Mouse (Mus musculus) spleen, postnatal 14 days (tissue): ENCODE results near the gene Fam184a.

Experiments
- DNase-seq, 2 experiments: peaks; one replicate each; pipeline ENCODE4 v3.0.0; 2021 to 2022; ENCODE audit warnings: low spot score in 2 of 2

Fam184a gene

DNA sequence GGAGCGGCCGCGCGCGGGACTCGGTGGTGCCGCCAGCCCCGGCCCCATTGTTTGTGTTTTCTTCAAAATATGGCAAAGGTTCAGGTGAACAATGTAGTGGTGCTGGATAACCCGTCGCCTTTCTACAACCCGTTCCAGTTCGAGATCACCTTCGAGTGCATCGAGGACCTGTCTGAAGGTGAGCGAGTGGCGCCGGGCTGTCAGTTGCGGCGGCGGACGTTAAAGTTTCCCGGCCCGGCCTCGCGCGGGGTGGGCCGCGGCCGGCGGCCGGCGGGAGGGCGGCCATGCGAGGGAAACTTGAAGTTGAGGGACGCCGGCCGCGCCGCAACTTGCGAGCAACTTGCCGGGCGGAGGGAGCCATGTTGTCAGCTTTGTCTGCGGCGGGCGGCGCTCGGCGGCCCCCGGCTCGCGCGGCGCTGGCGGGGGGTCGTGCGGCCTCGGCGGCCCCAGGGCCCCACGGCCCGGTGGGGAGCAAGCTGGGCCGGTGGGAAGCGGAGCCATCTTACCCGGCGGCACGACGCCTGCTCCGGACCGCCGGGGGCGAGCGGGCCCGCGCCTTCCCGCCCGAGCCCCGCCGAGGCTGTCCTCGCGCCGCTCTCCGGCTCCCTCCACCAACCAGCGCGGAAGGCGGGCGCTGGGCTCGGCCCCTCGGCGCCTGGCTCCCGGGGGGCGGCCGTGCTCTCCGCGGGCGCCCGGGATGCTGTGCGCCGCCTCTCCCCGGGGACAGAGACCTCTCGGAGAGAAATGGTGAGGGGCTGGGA, 153.6 kb downstream of the Fam184a start:
- DNase-seq = peak; percentile 32 to 41

DNA sequence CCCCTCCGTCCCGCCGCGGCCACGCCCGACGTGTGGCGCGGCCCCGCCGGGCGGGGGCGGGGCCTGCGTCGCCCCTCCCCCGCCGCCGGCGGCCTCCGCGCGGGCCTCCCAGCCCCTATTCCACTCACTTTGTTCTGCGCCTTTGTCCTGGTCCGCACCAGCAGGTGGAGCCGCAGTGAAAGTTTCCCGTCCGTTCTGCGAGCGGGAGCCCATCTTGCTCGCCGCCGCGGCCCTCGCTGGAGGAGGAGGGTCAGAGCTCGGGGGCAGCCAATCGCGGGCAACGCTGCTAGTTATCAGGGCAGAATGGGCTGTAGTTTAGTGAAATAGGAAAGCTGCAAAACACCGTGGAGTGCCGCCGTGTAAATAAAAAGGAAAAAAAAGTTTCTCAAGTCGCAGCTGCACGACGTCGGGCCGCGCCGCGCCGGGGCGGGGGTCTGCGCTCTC, 154.2 kb downstream of the Fam184a start, which contains the start of gene Asf1a:
TSS of gene Asf1a (plus strand) at position 81 of the 444 bp plus-strand sequence.
- peak; percentile 92 for DNase-seq

DNA sequence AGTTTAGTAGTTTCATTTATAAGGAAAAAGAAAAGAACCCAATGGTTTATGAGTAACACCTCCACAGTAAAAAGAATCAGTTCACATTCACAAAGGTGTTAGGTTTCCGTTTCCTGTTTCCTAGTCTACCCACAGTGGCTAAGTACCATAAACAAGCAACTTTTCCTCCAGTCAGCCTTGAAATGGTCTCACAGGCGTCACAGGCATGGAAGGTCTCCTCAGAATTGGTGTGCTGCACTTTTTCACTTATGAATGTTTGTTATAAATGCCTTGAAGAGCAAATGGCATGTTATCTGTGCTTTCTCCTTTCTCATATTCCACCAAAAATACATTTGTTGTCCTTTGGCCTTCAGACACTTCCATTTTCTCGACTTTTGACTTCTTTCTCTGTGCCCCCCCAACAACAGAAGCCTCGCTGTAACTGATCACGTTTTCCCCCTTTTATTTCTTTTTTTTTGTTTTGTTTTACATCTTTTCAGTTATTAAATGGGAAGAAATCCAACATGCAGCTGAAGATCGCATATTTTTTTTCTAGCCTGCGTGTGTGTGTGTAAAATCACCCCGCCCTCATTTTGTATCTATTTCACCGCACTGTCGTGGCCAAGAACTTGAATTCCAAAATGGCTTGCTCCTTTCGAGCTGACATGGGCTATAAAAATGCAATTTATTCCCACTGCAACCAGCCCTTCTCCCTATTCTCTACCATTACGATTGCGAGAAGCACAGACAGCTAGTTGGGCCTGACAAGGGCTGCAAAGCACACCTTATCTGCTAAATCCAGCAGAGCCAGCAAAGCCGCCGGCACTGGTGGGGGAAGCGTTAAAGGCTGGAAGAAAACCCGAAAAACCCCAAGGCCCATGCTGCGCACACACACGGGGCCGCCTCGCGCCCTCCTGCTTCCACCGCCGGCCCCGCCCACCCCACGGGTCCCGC, 154.9 kb downstream of the Fam184a start:
- no peak for DNase-seq

DNA sequence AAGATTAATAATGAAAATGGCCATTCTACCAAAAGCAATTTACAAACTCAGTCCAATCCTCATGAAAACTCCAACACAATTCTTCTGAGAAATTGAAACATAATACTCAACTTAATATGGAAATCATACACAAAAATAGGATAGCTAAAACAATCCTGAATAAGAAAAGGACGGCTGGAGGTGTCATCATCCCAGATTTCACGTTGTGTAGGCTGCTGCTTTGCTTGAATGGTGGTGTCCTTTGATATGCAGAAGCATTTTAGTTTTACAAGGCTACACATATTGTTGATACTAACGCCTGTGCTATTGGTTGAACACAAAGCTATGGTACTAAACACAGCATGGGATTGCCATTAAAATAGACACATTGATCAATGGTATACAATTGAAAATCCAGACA, 165.1 kb downstream of the Fam184a start:
- DNase-seq = no peak
